Mouse (Mus musculus) cerebellum, adult (tissue): ENCODE measurements around the gene Dnajc28.
A peak's percentile ranks its signal among the peaks of the same experiment; 100 is the strongest.

Experiments
- ATAC-seq: cut with Nextera tagmentation; 2 replicates; pipeline ENCODE4 v1.9.2; 2017; ENCODE audit warnings: mild to moderate bottlenecking, moderate library complexity, mixed read lengths; ENCODE audit not compliant: insufficient number of reproducible peaks, low FRiP score, low TSS enrichment

The Dnajc28 gene

DNA sequence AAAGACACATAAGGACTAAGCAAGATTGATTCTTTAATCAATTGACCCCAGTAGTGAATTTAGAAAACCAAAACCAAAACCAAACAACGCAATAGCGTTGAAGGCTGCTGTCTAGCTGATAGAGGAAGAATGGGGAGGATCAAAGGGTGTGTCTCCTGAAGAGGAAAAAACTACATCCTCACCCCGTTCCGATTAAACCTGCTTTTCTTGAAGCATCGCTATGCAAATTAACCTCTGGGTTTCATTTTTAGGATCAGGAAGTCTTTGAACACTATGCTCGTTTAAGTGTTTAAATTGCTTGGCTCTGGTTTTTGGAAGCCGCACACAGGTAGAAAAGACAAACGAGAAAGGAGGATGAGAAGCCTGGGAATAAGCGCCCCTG lies 22.4 kb downstream of the Dnajc28 start:
- no peak for ATAC-seq

DNA sequence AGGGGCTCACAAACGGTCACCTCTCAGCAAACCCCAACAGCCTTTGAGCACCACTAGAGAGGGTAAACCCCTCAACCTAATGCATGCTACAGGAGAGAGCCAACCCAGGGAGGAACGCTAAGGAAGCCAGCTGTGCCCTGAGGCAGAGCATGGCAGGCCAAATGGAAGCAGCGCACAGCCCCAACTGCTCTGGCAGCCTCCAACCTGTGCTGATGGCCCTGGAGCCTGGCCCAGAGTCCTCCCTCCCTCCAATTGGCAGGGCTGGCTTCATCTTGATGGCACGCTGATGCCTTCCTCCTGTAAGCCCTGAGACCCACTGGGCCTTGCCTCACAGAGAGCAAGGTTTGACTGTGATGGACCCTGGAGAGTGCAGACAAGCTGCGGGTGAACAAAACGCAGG lies 23.8 kb downstream of the Dnajc28 start:
- ATAC-seq, result peak; percentile 39; the same call in 1 of the 2 replicates

DNA sequence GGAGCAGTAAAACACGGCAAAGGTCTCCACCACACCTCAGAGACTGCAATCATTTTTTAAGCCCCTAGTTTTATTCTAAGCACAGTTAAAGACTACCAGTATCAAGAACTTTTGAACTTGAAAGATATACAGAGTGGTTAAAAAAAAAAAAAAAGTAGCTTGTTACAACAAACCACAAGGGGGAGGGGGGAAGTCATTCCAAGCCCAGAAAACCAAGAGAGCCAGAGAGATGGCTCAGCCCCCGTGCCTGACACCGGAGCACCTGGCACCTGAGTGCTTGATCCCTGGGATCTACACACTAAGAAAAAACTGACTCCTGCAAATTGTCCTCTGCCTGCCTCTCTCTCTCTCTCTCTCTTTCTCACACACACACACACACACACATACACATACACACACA lies 25.6 kb downstream of the Dnajc28 start:
- ATAC-seq, result no peak

DNA sequence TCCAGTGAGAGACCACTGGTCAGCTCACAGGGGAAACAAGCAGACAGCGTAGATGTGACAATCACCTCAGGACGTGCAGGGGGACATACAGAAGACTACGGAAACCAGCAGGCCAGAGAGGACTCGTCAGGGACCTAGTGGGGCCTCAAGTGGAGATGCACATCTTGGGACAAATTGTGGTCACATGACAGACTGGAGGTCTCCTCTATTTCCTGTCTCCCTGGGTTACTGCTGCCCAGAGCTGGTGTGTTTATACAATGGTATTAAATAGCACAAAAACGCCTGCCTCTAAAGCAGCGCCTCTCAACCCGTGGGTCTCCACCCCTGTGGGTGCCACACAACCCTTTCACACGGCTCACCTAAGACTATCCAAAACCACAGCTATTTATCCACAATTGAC lies 26.7 kb downstream of the Dnajc28 start:
- ATAC-seq, result no peak

DNA sequence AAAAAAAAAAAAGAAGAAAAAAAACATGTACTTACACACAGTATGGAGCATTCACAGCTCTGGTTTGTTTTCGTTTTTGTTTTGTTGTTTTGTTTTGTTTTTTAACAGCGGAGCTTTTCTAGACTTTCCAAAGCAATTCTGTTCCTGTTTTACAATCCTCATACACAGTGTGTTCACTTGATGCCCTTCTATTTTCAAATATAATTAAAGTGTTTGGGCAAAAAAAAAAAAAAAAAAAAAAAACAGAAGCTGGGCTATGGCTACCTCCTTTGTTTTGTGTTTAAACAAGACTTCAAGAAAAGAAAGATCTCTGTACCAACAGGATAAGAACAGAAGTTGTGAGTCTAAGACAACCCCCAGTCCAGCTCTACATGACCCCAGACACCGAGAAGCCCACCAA lies 30.1 kb downstream of the Dnajc28 start:
- ATAC-seq, result no peak

DNA sequence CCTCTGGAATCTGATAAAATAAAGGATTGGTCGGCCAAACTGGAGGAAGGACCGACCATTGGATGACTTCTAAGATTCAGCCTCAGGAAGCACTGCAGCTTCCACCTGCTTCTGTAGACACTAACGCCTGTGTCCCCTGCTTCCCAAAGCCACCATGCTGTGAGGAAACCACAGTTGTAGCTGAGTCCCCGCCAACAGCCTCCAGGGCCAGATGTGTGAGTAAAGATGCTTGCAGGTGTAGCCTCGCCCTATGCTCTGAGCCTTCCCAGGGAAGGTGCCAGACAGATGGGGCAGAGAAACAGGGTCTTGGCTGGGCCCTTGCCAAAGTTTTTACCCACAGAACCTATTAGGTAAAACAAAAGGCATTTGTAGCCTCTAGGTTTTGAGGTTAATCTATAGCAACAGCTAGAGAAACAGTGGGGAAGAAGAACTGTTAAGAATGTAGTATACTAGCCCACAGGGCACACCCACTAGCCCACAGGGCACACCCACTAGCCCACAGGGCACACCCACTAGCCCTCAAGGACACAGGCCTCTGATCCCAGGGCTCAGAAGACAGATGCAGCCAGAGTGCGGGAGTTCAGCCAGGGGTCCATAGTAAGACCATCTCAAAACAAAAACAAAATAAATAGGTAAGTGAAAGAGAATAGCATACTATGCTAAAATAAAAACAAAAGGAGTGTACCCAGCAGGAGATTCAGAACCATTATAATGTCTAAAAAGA lies 30.9 kb downstream of the Dnajc28 start:
- ATAC-seq, result no peak

DNA sequence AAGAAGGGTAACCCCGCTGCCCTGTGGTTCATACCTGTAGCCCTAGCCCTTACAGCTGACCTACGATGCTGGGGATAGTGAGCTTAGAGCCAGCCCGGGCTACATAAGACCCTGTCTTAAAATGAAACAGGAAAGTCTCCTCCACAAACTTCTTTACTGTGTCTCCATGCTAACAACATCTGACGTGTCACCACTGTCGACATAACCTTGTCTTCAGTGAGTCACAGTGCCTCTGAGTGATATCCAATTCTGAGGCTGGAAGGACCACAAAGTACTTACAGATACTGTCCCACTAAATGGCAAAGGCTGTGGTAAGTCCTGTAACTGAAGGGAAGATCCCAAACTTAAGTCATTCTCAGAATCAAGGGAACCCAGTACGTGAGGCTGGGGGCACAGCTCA lies 32.6 kb downstream of the Dnajc28 start:
- no peak for ATAC-seq

DNA sequence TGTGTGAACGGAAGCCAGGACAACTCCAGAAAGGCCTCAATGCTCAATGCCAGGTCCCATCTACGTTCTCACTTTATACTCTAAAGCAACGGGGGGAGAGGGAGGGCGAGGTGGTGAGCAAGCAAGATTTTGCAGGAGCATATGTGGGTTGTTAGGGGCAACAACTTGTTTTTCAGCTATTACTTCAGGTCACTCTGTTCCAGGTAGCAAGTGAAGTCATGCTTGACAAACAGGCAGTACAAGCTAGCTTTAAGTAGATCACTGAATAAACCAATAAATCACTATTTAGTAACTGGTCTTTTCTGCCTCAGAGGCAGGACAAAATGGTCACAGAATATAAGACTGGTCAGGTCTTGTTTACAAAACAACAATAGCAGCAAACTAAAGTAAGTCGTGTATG lies 33.2 kb downstream of the Dnajc28 start:
- no peak for ATAC-seq

DNA sequence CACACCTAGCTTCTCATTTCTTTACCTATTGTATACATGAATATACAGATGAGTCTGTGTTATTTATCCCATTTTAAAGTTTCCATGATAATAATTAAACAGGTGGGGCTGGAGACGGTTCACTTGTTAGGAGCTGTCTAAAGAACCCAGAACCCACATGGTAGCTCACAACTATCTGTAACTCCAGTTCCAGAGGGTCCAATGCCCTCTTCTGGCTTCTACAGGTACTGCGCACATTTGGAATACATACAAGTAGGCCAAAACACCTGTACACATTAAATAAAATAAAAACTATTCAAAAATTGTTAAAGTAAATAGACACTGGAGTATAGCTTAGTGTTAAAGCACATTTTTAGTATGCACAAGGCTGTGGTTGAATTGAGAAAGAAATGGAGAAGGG lies 36.5 kb downstream of the Dnajc28 start:
- no peak for ATAC-seq

DNA sequence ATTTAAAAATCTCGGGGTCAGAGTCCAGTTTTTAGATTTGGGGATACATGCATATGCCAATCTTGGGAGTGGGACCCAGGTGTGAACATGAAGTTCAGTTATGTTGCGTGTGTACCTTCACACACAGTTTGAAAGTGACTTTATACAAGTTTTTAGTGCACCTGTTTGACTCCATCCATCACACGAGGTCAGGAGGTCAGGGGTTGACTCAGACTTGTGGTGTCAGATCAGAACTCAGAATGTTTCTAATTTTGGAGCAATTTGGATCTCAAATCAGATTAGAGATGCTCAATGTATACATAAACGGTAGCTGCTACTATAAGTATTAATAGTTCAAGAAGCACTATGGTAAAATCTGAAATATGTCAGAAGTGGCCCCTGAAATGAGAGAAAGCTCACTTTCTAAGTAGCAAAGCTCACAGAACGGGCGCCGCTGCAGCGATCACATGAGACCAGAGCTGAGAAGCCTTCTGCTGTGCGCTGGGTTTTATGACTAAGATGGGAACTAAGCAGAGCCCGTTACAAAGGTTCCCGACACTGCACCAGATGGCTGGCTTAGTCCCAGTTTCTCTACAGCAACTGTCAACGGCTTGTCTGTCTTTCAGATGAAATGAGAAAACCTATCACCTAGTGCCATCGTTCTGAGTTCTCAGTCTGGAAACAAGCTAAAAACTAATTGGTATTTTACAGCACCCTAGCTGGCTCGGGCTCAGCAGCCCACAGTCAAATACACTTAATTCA lies 39.7 kb downstream of the Dnajc28 start:
- ATAC-seq, result no peak

DNA sequence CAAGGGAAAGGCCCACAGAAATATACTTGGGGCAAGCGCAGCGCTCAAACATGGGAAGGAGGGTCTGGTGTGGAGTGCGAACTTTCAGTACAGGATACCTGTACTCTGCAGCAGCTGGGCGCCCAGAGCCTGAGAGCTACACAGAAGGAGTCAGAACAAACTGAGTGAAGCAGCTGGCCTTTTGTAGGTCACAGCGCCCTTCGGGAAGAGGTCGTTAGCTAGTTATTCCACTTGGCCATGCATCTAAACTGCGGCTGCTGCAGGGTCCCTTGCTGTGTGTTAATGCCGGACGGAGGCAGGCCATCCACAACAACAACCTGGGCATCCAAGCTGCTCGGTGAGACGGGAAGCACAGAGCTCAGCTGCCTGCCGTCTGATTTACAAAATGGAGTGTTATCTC lies 43.7 kb downstream of the Dnajc28 start:
- ATAC-seq, result no peak

DNA sequence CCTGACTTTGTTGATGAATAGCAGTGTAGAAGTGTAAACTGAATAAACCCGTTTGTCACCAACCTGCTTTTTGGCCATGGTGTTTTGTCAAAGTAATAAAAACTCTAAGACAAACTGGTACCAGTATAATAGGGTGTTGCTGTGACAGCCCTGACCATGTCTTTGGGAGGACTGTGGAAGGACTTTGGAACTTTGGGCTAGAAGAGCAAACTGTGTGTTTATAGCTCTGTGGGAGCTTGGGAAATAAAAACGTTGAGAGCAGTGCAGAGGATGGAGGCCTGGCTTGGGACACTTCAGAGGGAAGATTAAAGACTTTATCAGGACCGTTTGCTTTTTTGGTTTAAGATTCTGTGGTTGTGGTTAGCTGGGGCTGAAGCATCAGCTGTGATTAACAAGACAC lies 47.7 kb downstream of the Dnajc28 start:
- no peak for ATAC-seq

DNA sequence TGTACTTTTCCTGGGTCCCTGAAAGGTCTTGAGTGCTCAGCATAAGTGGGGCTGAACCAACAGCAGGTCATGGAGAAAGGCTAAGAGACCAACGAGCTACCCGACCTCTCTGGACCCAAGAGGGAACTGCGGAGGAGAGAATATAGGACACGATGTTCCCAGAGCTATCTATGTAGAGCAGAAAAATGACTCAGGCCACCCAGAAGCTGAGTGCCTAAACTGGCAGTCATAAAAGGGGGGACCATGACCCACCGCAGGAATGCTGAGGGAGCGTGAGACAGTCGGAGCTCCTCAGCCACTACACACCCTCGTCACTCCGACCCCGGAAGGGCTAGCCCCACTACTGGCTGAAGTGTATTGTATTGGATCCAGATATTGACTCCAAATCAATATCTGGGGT lies 49.9 kb downstream of the Dnajc28 start:
- no peak for ATAC-seq

DNA sequence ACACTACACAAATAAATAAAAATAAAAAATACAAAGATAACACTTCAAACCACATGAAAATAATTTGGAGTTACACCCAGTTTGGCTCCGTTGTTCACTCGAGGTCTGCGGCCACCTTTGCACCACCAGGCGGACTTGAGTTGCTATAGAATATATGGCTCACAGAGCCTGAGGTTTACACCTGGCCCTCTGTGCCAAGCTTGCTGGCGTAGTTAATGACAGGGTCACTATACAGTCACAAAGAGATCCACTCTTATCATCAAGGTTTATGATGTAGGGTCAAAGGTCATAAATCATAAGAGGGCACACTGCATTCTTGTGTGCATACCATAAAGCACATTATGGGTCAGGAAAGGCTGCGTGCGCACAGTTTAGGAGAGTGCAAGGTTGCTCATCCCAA lies 52.8 kb downstream of the Dnajc28 start:
- no peak for ATAC-seq

DNA sequence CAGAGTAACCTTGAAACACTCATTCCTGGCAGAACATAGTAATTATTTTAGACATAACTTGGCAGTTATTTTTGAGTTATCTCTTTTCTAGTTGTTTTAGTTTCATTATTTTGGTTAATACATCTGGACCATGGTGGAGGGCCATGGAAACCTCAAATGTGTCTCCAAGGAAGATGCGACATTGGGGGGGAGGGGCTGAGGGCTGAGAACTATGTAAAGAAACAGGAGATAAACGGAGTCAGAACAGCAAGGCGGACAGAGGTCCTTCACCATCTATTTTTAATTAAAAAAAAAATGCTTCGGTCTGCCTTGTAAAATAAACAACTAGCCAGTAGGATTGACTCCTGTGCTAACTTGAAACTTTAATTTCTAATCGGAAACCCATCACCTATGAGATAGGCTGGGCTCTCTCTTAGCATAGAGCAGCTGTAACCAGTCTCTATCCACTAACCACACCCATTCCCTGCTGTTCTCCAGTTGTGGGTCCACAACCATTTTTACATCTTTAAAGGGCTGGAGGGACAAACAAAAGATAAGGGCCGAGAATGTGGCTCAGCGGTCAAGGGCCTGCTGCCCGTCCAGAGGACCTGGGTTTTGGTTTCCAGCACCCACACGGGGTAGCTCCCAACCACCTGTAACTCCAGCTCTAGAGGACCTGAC lies 53.4 kb downstream of the Dnajc28 start:
- ATAC-seq, result no peak

DNA sequence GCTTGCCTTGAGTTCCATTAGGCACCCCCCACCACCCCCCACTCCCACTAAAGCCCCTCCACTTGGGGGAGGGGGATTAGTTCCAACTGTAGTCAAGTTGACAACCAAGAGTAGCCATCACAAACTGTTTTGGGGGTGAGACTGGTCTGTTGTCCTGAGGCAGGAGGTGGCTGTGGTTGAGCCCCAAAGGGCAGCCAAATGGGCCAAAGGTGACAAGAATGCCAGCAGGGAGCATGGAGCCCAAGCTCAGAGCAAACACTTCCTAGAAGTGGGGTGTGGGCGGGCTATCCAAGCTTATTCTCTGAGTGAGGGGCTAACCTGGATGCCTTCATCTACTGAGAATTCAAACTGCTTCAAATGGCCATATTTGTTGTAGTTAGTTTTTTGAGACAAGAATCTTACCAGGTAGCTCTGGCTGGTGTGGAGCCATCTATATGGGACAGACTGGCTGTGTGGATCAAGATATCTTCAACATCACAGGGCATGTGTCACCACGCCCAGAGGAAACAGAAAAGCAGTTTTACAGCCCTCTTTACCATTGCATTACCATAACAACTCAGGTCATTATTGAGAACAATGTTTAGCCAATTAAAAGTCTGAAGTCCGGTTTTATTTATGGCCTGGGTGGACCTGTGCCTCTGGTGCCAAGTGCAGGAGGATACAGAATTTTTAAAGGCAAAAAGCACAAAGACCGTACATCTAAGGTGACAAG lies 54.1 kb downstream of the Dnajc28 start:
- no peak for ATAC-seq
